Mouse (Mus musculus): ENCODE results near the gene Slc2a4.

GRCm38 (mm10) chr11:69966860-69967517 lies 19.0 kb upstream of the Slc2a4 start:
- TF ChIP-seq POLR2A (IDR thresholded peaks at IDR 0.05; ENCODE audit: insufficient read depth, low read length) (no peak), EP300 (IDR thresholded peaks at IDR 0.05; ENCODE audit: insufficient read depth, low read depth, low read length) (no peak), CTCF (IDR thresholded peaks at IDR 0.05; ENCODE audit: low read depth, low read length) (no peak)
